Mouse (Mus musculus): Measurements from ENCODE around the gene Herc2. TPM values are rescaled to one million over a fixed set of nuclear protein-coding genes. Genes with fewer than 3 reads are reported as not detected.

Gene Herc2
- polyA plus RNA-seq, 1 experiment = 41.1 TPM

- WGBS = 93% methylated on average over 7 of the region's 7 CpGs
- Histone ChIP-seq H3K27ac (ENCODE audit: control insufficient read depth, insufficient read depth, low read depth, low read length, poor library complexity) (no peak overlapping the region), H3K4me3 (replicated peaks; ENCODE audit: control insufficient read depth, low read depth, low read length) (no peak overlapping the region), H3K4me1 (ENCODE audit: control insufficient read depth, insufficient read depth, low read length) (no peaks in the 10 kb centered on the region)
- no peak for TF ChIP-seq CTCF (IDR thresholded peaks at IDR 0.05; ENCODE audit: control insufficient read depth, insufficient read depth, low read length)
- TF ChIP-seq POLR2A (IDR thresholded peaks at IDR 0.05; ENCODE audit: borderline replicate concordance, control insufficient read depth, low read depth, low read length) = no peak
These were observed 88.7 kb downstream of the Herc2 start for GRCm38 (mm10) chr7:56138706-56139105.

- H3K4me1 ChIP-seq (ENCODE audit: control insufficient read depth, insufficient read depth, low read length) = no peaks in the 10 kb centered on the region
- H3K27ac ChIP-seq (ENCODE audit: control insufficient read depth, insufficient read depth, low read depth, low read length, poor library complexity) = no peak overlapping the region
- TF ChIP-seq CTCF (IDR thresholded peaks at IDR 0.05; ENCODE audit: control insufficient read depth, insufficient read depth, low read length) = no peak
- H3K4me3 ChIP-seq (replicated peaks; ENCODE audit: control insufficient read depth, low read depth, low read length) = no peak overlapping the region
- WGBS = 86% methylated on average over 3 of the region's 3 CpGs
These were observed 96.4 kb downstream of the Herc2 start for GRCm38 (mm10) chr7:56146424-56146823.

- WGBS = 55% methylated on average over 7 of the region's 7 CpGs
- H3K4me1 ChIP-seq (ENCODE audit: control insufficient read depth, insufficient read depth, low read length) = no peaks in the 10 kb centered on the region
- no peak for TF ChIP-seq CTCF (IDR thresholded peaks at IDR 0.05; ENCODE audit: control insufficient read depth, insufficient read depth, low read length)
- no peak for TF ChIP-seq POLR2A (IDR thresholded peaks at IDR 0.05; ENCODE audit: borderline replicate concordance, control insufficient read depth, low read depth, low read length)
- H3K27ac ChIP-seq (ENCODE audit: control insufficient read depth, insufficient read depth, low read depth, low read length, poor library complexity) = no peak overlapping the region
- H3K4me3 ChIP-seq (replicated peaks; ENCODE audit: control insufficient read depth, low read depth, low read length) = no peak overlapping the region
These were observed 98.9 kb downstream of the Herc2 start for GRCm38 (mm10) chr7:56148925-56149324.

- Histone ChIP-seq H3K4me3 (replicated peaks; ENCODE audit: control insufficient read depth, low read depth, low read length) (no peak overlapping the region), H3K27ac (ENCODE audit: control insufficient read depth, insufficient read depth, low read depth, low read length, poor library complexity) (no peak overlapping the region), H3K4me1 (ENCODE audit: control insufficient read depth, insufficient read depth, low read length) (no peaks in the 10 kb centered on the region)
- WGBS = 92% methylated on average over 16 of the region's 16 CpGs
- TF ChIP-seq POLR2A (IDR thresholded peaks at IDR 0.05; ENCODE audit: borderline replicate concordance, control insufficient read depth, low read depth, low read length) = no peak
- no peak for TF ChIP-seq CTCF (IDR thresholded peaks at IDR 0.05; ENCODE audit: control insufficient read depth, insufficient read depth, low read length)
These were observed 102.1 kb downstream of the Herc2 start for GRCm38 (mm10) chr7:56151885-56152676.

GRCm38 (mm10) chr7:56153161-56153560 is 103.2 kb downstream of the Herc2 start:
- no peak overlapping the region for H3K4me3 ChIP-seq (replicated peaks; ENCODE audit: control insufficient read depth, low read depth, low read length)
- H3K4me1 ChIP-seq (ENCODE audit: control insufficient read depth, insufficient read depth, low read length) = no peaks in the 10 kb centered on the region
- TF ChIP-seq POLR2A (IDR thresholded peaks at IDR 0.05; ENCODE audit: borderline replicate concordance, control insufficient read depth, low read depth, low read length) (no peak), CTCF (IDR thresholded peaks at IDR 0.05; ENCODE audit: control insufficient read depth, insufficient read depth, low read length) (no peak)
- whole genome bisulfite sequencing = 95% methylated on average over 9 of the region's 9 CpGs
- H3K27ac ChIP-seq (ENCODE audit: control insufficient read depth, insufficient read depth, low read depth, low read length, poor library complexity) = no peak overlapping the region

- Histone ChIP-seq H3K27ac (ENCODE audit: control insufficient read depth, insufficient read depth, low read depth, low read length, poor library complexity) (no peak overlapping the region), H3K4me1 (ENCODE audit: control insufficient read depth, insufficient read depth, low read length) (no peaks in the 10 kb centered on the region), H3K4me3 (replicated peaks; ENCODE audit: control insufficient read depth, low read depth, low read length) (no peak overlapping the region)
- TF ChIP-seq CTCF (IDR thresholded peaks at IDR 0.05; ENCODE audit: control insufficient read depth, insufficient read depth, low read length) (no peak), POLR2A (IDR thresholded peaks at IDR 0.05; ENCODE audit: borderline replicate concordance, control insufficient read depth, low read depth, low read length) (no peak)
- 94% methylated on average over 12 of the region's 12 CpGs for WGBS
These were observed 103.6 kb downstream of the Herc2 start for GRCm38 (mm10) chr7:56153625-56154024.

GRCm38 (mm10) chr7:56163316-56163715 is 113.3 kb downstream of the Herc2 start:
- Histone ChIP-seq H3K4me1 (ENCODE audit: control insufficient read depth, insufficient read depth, low read length) (no peaks in the 10 kb centered on the region), H3K27ac (ENCODE audit: control insufficient read depth, insufficient read depth, low read depth, low read length, poor library complexity) (no peak overlapping the region), H3K4me3 (replicated peaks; ENCODE audit: control insufficient read depth, low read depth, low read length) (no peak overlapping the region)
- 88% methylated on average over 4 of the region's 4 CpGs for WGBS
- TF ChIP-seq POLR2A (IDR thresholded peaks at IDR 0.05; ENCODE audit: borderline replicate concordance, control insufficient read depth, low read depth, low read length) = no peak
- no peak for TF ChIP-seq CTCF (IDR thresholded peaks at IDR 0.05; ENCODE audit: control insufficient read depth, insufficient read depth, low read length)

GRCm38 (mm10) chr7:56168713-56169112 is 118.7 kb downstream of the Herc2 start:
- no peak overlapping the region for H3K4me3 ChIP-seq (replicated peaks; ENCODE audit: control insufficient read depth, low read depth, low read length)
- TF ChIP-seq CTCF (IDR thresholded peaks at IDR 0.05; ENCODE audit: control insufficient read depth, insufficient read depth, low read length) = no peak
- no peak for TF ChIP-seq POLR2A (IDR thresholded peaks at IDR 0.05; ENCODE audit: borderline replicate concordance, control insufficient read depth, low read depth, low read length)
- WGBS = 89% methylated on average over 7 of the region's 7 CpGs
- H3K27ac ChIP-seq (ENCODE audit: control insufficient read depth, insufficient read depth, low read depth, low read length, poor library complexity) = no peak overlapping the region
- no peaks in the 10 kb centered on the region for H3K4me1 ChIP-seq (ENCODE audit: control insufficient read depth, insufficient read depth, low read length)

GRCm38 (mm10) chr7:56177371-56177770 is 127.4 kb downstream of the Herc2 start:
- 84% methylated on average over 3 of the region's 3 CpGs for WGBS

More at GRCm38 (mm10) chr7:56177371-56177770, 127.4 kb downstream of the Herc2 start:
- no peak for TF ChIP-seq CTCF (IDR thresholded peaks at IDR 0.05; ENCODE audit: control insufficient read depth, insufficient read depth, low read length)
- no peak for TF ChIP-seq POLR2A (IDR thresholded peaks at IDR 0.05; ENCODE audit: borderline replicate concordance, control insufficient read depth, low read depth, low read length)
- Histone ChIP-seq H3K4me3 (replicated peaks; ENCODE audit: control insufficient read depth, low read depth, low read length) (no peak overlapping the region), H3K4me1 (ENCODE audit: control insufficient read depth, insufficient read depth, low read length) (no peaks in the 10 kb centered on the region), H3K27ac (ENCODE audit: control insufficient read depth, insufficient read depth, low read depth, low read length, poor library complexity) (no peak overlapping the region)

All from bone marrow, adult 2 months (tissue).